Mouse (Mus musculus): Measurements from ENCODE around the gene Arhgef19.

The Arhgef19 gene

GRCm38 (mm10) chr4:141265979-141266637, 26.8 kb downstream of the Arhgef19 start:
- no peak for DNase-seq (ENCODE audit: low spot score in 2 of 2)

GRCm38 (mm10) chr4:141267250-141267649, 28.0 kb downstream of the Arhgef19 start:
- DNase-seq (ENCODE audit: low spot score in 2 of 2): no peak

- DNase-seq (ENCODE audit: low spot score in 2 of 2): peak; percentile 40 to 65
These were observed 28.5 kb downstream of the Arhgef19 start for GRCm38 (mm10) chr4:141267837-141268236.

- DNase-seq (ENCODE audit: low spot score in 2 of 2): no peak
These were observed 29.1 kb downstream of the Arhgef19 start for GRCm38 (mm10) chr4:141268350-141268749.

- no peak for DNase-seq (ENCODE audit: low spot score in 2 of 2)
These were observed 29.8 kb downstream of the Arhgef19 start for GRCm38 (mm10) chr4:141269080-141269479.

GRCm38 (mm10) chr4:141270201-141270940, 31.1 kb downstream of the Arhgef19 start:
- no peak for DNase-seq (ENCODE audit: low spot score in 2 of 2)

GRCm38 (mm10) chr4:141271228-141271627, 31.9 kb downstream of the Arhgef19 start:
- no peak for DNase-seq (ENCODE audit: low spot score in 2 of 2)

- no peak for DNase-seq (ENCODE audit: low spot score in 2 of 2)
These were observed 32.4 kb downstream of the Arhgef19 start for GRCm38 (mm10) chr4:141271721-141272120.

GRCm38 (mm10) chr4:141272878-141273277, 33.6 kb downstream of the Arhgef19 start:
- DNase-seq (ENCODE audit: low spot score in 2 of 2): no peak

GRCm38 (mm10) chr4:141273296-141273695, 34.0 kb downstream of the Arhgef19 start:
- DNase-seq (ENCODE audit: low spot score in 2 of 2): peak; percentile 65 to 86

GRCm38 (mm10) chr4:141274485-141275341, 35.4 kb downstream of the Arhgef19 start:
- DNase-seq (ENCODE audit: low spot score in 2 of 2): no peak

- DNase-seq (ENCODE audit: low spot score in 2 of 2): no peak
These were observed 37.9 kb downstream of the Arhgef19 start for GRCm38 (mm10) chr4:141277157-141277556.

GRCm38 (mm10) chr4:141278154-141278553, 38.9 kb downstream of the Arhgef19 start:
- no peak for DNase-seq (ENCODE audit: low spot score in 2 of 2)

GRCm38 (mm10) chr4:141279327-141279726, 40.0 kb downstream of the Arhgef19 start:
- no peak for DNase-seq (ENCODE audit: low spot score in 2 of 2)

- DNase-seq (ENCODE audit: low spot score in 2 of 2): no peak
These were observed 40.5 kb downstream of the Arhgef19 start for GRCm38 (mm10) chr4:141279783-141280182.

- DNase-seq (ENCODE audit: low spot score in 2 of 2): no peak
These were observed 41.2 kb downstream of the Arhgef19 start for GRCm38 (mm10) chr4:141280471-141280870.

- DNase-seq (ENCODE audit: low spot score in 2 of 2): no peak
These were observed 41.9 kb downstream of the Arhgef19 start for GRCm38 (mm10) chr4:141281153-141281552.

GRCm38 (mm10) chr4:141281578-141281977, 42.3 kb downstream of the Arhgef19 start:
- DNase-seq (ENCODE audit: low spot score in 2 of 2): no peak

GRCm38 (mm10) chr4:141282087-141282486, 42.8 kb downstream of the Arhgef19 start:
- no peak for DNase-seq (ENCODE audit: low spot score in 2 of 2)

GRCm38 (mm10) chr4:141282623-141283022, 43.3 kb downstream of the Arhgef19 start:
- no peak for DNase-seq (ENCODE audit: low spot score in 2 of 2)

GRCm38 (mm10) chr4:141283176-141283878, 44.0 kb downstream of the Arhgef19 start:
- no peak for DNase-seq (ENCODE audit: low spot score in 2 of 2)
